Mouse (Mus musculus) midbrain, embryonic 15.5 days (tissue): ENCODE results near the gene Gm10188. TPM values are rescaled to one million over a fixed set of nuclear protein-coding genes. Genes with fewer than 3 reads are reported as not detected.
A peak's percentile ranks its signal among the peaks of the same experiment; 100 is the strongest.

Experiments used
- ATAC-seq: fragments of 200-750 bp; cut with Nextera tagmentation; replicated peaks from 2 replicates; pipeline ENCODE4 v1.8.0; 2017; ENCODE audit warnings: moderate TSS enrichment
- H3K27ac ChIP-seq: fragments of 300-500 bp; sonication (generic); 2 replicates; pipeline ENCODE4 v1.5.1; 2015; ENCODE audit warnings: mild to moderate bottlenecking, inconsistent platforms
- H3K27me3 ChIP-seq: fragments of 300-500 bp; sonication (generic); replicated peaks from 2 replicates; pipeline ENCODE4 v1.6.1; 2015; ENCODE audit warnings: inconsistent platforms
- H3K36me3 ChIP-seq: fragments of 300-500 bp; sonication (generic); replicated peaks from 2 replicates; pipeline ENCODE4 v1.6.1; 2015; ENCODE audit warnings: inconsistent platforms
- H3K4me1 ChIP-seq: fragments of 300-500 bp; sonication (generic); 2 replicates; pipeline ENCODE4 v1.6.1; 2015; ENCODE audit warnings: inconsistent platforms
- H3K4me2 ChIP-seq: fragments of 300-500 bp; sonication (generic); 2 replicates; pipeline ENCODE4 v1.6.1; 2015; ENCODE audit warnings: inconsistent platforms, mild to moderate bottlenecking, moderate library complexity
- H3K4me3 ChIP-seq: fragments of 300-500 bp; sonication (generic); 2 replicates; pipeline ENCODE4 v1.5.1; 2015; ENCODE audit warnings: mild to moderate bottlenecking, inconsistent platforms
- H3K9ac ChIP-seq: fragments of 300-500 bp; sonication (generic); 2 replicates; pipeline ENCODE4 v1.6.1; 2015; ENCODE audit warnings: mild to moderate bottlenecking, inconsistent platforms
- H3K9me3 ChIP-seq: fragments of 300-500 bp; sonication (generic); 2 replicates; pipeline ENCODE4 v1.6.1; 2016; ENCODE audit warnings: inconsistent platforms
- WGBS: fragments of 180-500 bp; shearing (Covaris S2); methylation state at CpG from one replicate; pipeline ENCODE4 v1.1.7; 2015; ENCODE audit warnings: mixed read lengths; 5-methylcytosine and 5-hydroxymethylcytosine counted together
- microRNA counts: library from miRNA; unstranded; fragments of <30 nt; microRNA quantifications from one replicate; lab custom pipeline; 2016
- microRNA-seq: library from miRNA; unstranded; fragments of <30 nt; microRNA quantifications from one replicate; pipeline ENCODE4, GENCODE M21; 2016
- polyA plus RNA-seq: library from polyadenylated mRNA; unstranded; fragments of >200 nt; fragmentation: Nextera tagmentation; extraction: Ambion mirVana; gene quantifications from 2 replicates; pipeline ENCODE4 v1.2.1, GENCODE M21; 2015

Gene Gm10188
- polyA plus RNA-seq, 1 experiment from 2014 or later: 0.58 TPM

- Histone ChIP-seq H3K4me3 (peak within 1 kb of the TSS; percentile 94), H3K27me3 (no peaks in the 10 kb centered on the region), H3K9ac (peak within 1 kb of the TSS; percentile 93), H3K4me2 (peak within 1 kb of the TSS; percentile 81), H3K9me3 (no peaks in the 10 kb centered on the region), H3K4me1 (peaks cover 56% of the 10 kb centered on the region), H3K36me3 (no peaks in the 10 kb centered on the region), H3K27ac (peak within 1 kb of the TSS; percentile 99)
- under 1% methylated on average over 34 of the region's 34 CpGs for WGBS
- ATAC-seq: peak; percentile 24
These were observed 38.3 kb downstream of the Gm10188 start, which contains the start of the genes Lemd1 and AC124108.1 for GRCm38 (mm10) chr1:132191093-132191785. Lemd1 (plus strand) TSS chr1:132191431. AC124108.1 (plus strand) TSS chr1:132191457.

- H3K4me3 ChIP-seq: peak overlapping the region; percentile 94
- peaks cover 50% of the 10 kb centered on the region for H3K4me1 ChIP-seq
- no peaks in the 10 kb centered on the region for H3K27me3 ChIP-seq
- ATAC-seq: peak; percentile 37
- no peaks in the 10 kb centered on the region for H3K36me3 ChIP-seq
- 0% methylated on average over 61 of the region's 62 CpGs for WGBS
- H3K9ac ChIP-seq: peak overlapping the region; percentile 93
- peak overlapping the region; percentile 99 for H3K27ac ChIP-seq
- no peaks in the 10 kb centered on the region for H3K9me3 ChIP-seq
- H3K4me2 ChIP-seq: peak overlapping the region; percentile 81
These were observed 38.9 kb downstream of the Gm10188 start for GRCm38 (mm10) chr1:132190621-132191092.

GRCm38 (mm10) chr1:132190040-132190513 lies 39.5 kb downstream of the Gm10188 start:
- H3K4me3 ChIP-seq: peak overlapping the region; percentile 94
- H3K36me3 ChIP-seq: no peaks in the 10 kb centered on the region
- H3K27ac ChIP-seq: peak overlapping the region; percentile 99
- H3K9ac ChIP-seq: peak overlapping the region; percentile 93
- under 1% methylated on average over 50 of the region's 50 CpGs for WGBS
- no peaks in the 10 kb centered on the region for H3K27me3 ChIP-seq
- H3K9me3 ChIP-seq: no peaks in the 10 kb centered on the region
- H3K4me2 ChIP-seq: peak overlapping the region; percentile 81
- ATAC-seq: peak; percentile 85
- H3K4me1 ChIP-seq: peaks cover 45% of the 10 kb centered on the region

GRCm38 (mm10) chr1:132189231-132189630 lies 40.3 kb downstream of the Gm10188 start:
- ATAC-seq: no peak
- peak overlapping the region; percentile 81 for H3K4me2 ChIP-seq
- H3K27me3 ChIP-seq: no peaks in the 10 kb centered on the region
- 34% methylated on average over 4 of the region's 4 CpGs for WGBS
- H3K9ac ChIP-seq: no peak overlapping the region; the same call in 1 of the 2 replicates
- H3K9me3 ChIP-seq: no peaks in the 10 kb centered on the region
- H3K27ac ChIP-seq: peak overlapping the region; percentile 99
- H3K4me3 ChIP-seq: no peak overlapping the region
- H3K36me3 ChIP-seq: no peaks in the 10 kb centered on the region
- H3K4me1 ChIP-seq: peaks cover 36% of the 10 kb centered on the region

- Histone ChIP-seq H3K27me3 (no peaks in the 10 kb centered on the region), H3K4me1 (peaks cover 29% of the 10 kb centered on the region), H3K27ac (no peak overlapping the region), H3K9me3 (no peaks in the 10 kb centered on the region), H3K9ac (no peak overlapping the region), H3K4me3 (no peak overlapping the region), H3K4me2 (no peak overlapping the region), H3K36me3 (no peaks in the 10 kb centered on the region)
- ATAC-seq: no peak
- 55% methylated on average over 9 of the region's 9 CpGs for WGBS
These were observed 41.0 kb downstream of the Gm10188 start for GRCm38 (mm10) chr1:132188442-132189066.

- Histone ChIP-seq H3K27me3 (no peaks in the 10 kb centered on the region), H3K27ac (no peak overlapping the region), H3K4me3 (no peak overlapping the region), H3K4me1 (peaks cover 13% of the 10 kb centered on the region), H3K36me3 (no peaks in the 10 kb centered on the region), H3K9me3 (no peaks in the 10 kb centered on the region), H3K9ac (no peak overlapping the region), H3K4me2 (no peak overlapping the region)
- 83% methylated on average over 4 of the region's 4 CpGs for WGBS
- ATAC-seq: no peak
These were observed 43.3 kb downstream of the Gm10188 start for GRCm38 (mm10) chr1:132186303-132186702.

MicroRNA genes within 50 kb of the gene (microRNA counts, 519-probe panel; counts per million panel counts)
- 4,058 counts per million, percentile 91 among the panel's probes with 10 or more counts for microRNA mmu-miR-135b (lab: Ali Mortazavi, UCI)

Small RNA genes within 50 kb of the gene (microRNA-seq; reads per million reads assigned to microRNA genes)
- 12,354 reads per million, percentile 97 among the genes with 10 or more reads in this experiment for gene Mir135b

Other genes starting within 250 kb of the Gm10188 start
- 12.7 and 13.1 TPM in 2 replicates for gene Elk4, start 222.2 kb downstream of the Gm10188 start, polyA plus RNA-seq
- gene Mfsd4a, start 161.7 kb downstream of the Gm10188 start, polyA plus RNA-seq: 7.8 and 8.5 TPM in 2 replicates
- gene Cdk18, start 90.1 kb downstream of the Gm10188 start, polyA plus RNA-seq: 1.1 and 1.5 TPM in 2 replicates
- gene Lemd1, start 38.3 kb downstream of the Gm10188 start, polyA plus RNA-seq: 14.9 and 19.8 TPM in 2 replicates
- 3.7 and 3.8 TPM in 2 replicates for gene AC124108.1, start 38.3 kb downstream of the Gm10188 start, polyA plus RNA-seq
- 10.7 and 11.5 TPM in 2 replicates for gene Klhdc8a, start 68.9 kb upstream of the Gm10188 start, polyA plus RNA-seq
- 26.1 and 27.9 TPM in 2 replicates for gene Nuak2, start 86.4 kb upstream of the Gm10188 start, polyA plus RNA-seq
- 38.4 and 39.4 TPM in 2 replicates for gene Tmcc2, start 161.5 kb upstream of the Gm10188 start, polyA plus RNA-seq
- 12.1 and 12.4 TPM in 2 replicates for gene Dstyk, start 187.8 kb upstream of the Gm10188 start, polyA plus RNA-seq
- gene Rbbp5, start 247.6 kb upstream of the Gm10188 start, polyA plus RNA-seq: 46.5 and 50.3 TPM in 2 replicates